Mouse (Mus musculus) limb, embryonic 13.5 days (tissue): ENCODE measurements at regions not wholly inside any gene's neighbourhood (a gene's known extent, or its start where the extent isn't known, plus 50 kb on each side); places are given as distances from the start of the nearest gene placed in this dataset. TPM values are rescaled to one million over a fixed set of nuclear protein-coding genes. Genes with fewer than 3 reads are reported as not detected.
"Not testable (repeated sequence)": the region's sequence is repeated elsewhere in the genome, so short reads cannot be mapped to it uniquely, and the experiment has no call there.

Source experiments
- ATAC-seq: fragments of 200-750 bp; cut with Nextera tagmentation; 2 replicates; pipeline ENCODE4 v1.8.0; 2017; ENCODE audit warnings: low read depth, moderate number of reproducible peaks, moderate TSS enrichment; ENCODE audit not compliant: low FRiP score
- H3K27ac ChIP-seq: fragments of 300-500 bp; sonication (generic); 2 replicates; pipeline ENCODE4 v1.5.1; 2015; ENCODE audit warnings: inconsistent platforms, mild to moderate bottlenecking, moderate library complexity
- H3K27me3 ChIP-seq: fragments of 300-500 bp; sonication (generic); 2 replicates; pipeline ENCODE4 v1.6.1; 2015; ENCODE audit warnings: mild to moderate bottlenecking, inconsistent platforms
- H3K36me3 ChIP-seq: fragments of 300-500 bp; sonication (generic); 2 replicates; pipeline ENCODE4 v1.6.1; 2015; ENCODE audit warnings: inconsistent platforms, mild to moderate bottlenecking, moderate library complexity
- H3K4me1 ChIP-seq: fragments of 300-500 bp; sonication (generic); 2 replicates; pipeline ENCODE4 v1.6.1; 2015; ENCODE audit warnings: inconsistent platforms
- H3K4me2 ChIP-seq: fragments of 300-500 bp; sonication (generic); replicated peaks from 2 replicates; pipeline ENCODE4 v1.6.1; 2015; ENCODE audit warnings: inconsistent platforms, mild to moderate bottlenecking, moderate library complexity
- H3K4me3 ChIP-seq: fragments of 300-500 bp; sonication (generic); 2 replicates; pipeline ENCODE4 v1.5.1; 2015; ENCODE audit warnings: moderate library complexity, mild to moderate bottlenecking, inconsistent platforms
- H3K9ac ChIP-seq: fragments of 300-500 bp; sonication (generic); 2 replicates; pipeline ENCODE4 v1.6.1; 2015; ENCODE audit warnings: mild to moderate bottlenecking, inconsistent platforms
- H3K9me3 ChIP-seq: fragments of 300-500 bp; sonication (generic); 2 replicates; pipeline ENCODE4 v1.6.1; 2016; ENCODE audit warnings: inconsistent platforms
- WGBS: fragments of 180-500 bp; shearing (Covaris S2); methylation state at CpG from one replicate; pipeline ENCODE4 v1.1.7; 2015; 5-methylcytosine and 5-hydroxymethylcytosine counted together
- microRNA-seq: library from miRNA; unstranded; fragments of <30 nt; microRNA quantifications from one replicate; pipeline ENCODE4, GENCODE M21; 2016

GRCm38 (mm10) chr1:165012376-165012775 lies 77.0 kb upstream of the Xcl1 start:
- 72% methylated on average over 3 of the region's 3 CpGs for WGBS
- ATAC-seq, result no peak
- H3K36me3 ChIP-seq, result no peaks in the 10 kb centered on the region

GRCm38 (mm10) chr1:164999515-164999914 lies 64.2 kb upstream of the Xcl1 start:
- H3K4me1 ChIP-seq, result no peaks in the 10 kb centered on the region

More at GRCm38 (mm10) chr1:165012376-165012775, 77.0 kb upstream of the Xcl1 start:
- Histone ChIP-seq H3K27me3 (no peaks in the 10 kb centered on the region), H3K9me3 (no peaks in the 10 kb centered on the region), H3K27ac (no peak overlapping the region), H3K4me3 (no peak overlapping the region), H3K9ac (no peak overlapping the region), H3K4me1 (no peaks in the 10 kb centered on the region), H3K4me2 (no peak overlapping the region)

GRCm38 (mm10) chr1:164998621-164999020 lies 63.3 kb upstream of the Xcl1 start:
- Histone ChIP-seq H3K4me2 (no peak overlapping the region), H3K9ac (no peak overlapping the region), H3K27ac (no peak overlapping the region), H3K4me1 (no peaks in the 10 kb centered on the region), H3K36me3 (no peaks in the 10 kb centered on the region), H3K27me3 (no peaks in the 10 kb centered on the region), H3K9me3 (no peaks in the 10 kb centered on the region), H3K4me3 (no peak overlapping the region)
- WGBS, result 71% methylated on average over 3 of the region's 3 CpGs
- no peak for ATAC-seq

More at GRCm38 (mm10) chr1:164999515-164999914, 64.2 kb upstream of the Xcl1 start:
- Histone ChIP-seq H3K4me2 (no peak overlapping the region), H3K36me3 (no peaks in the 10 kb centered on the region), H3K27me3 (no peaks in the 10 kb centered on the region), H3K4me3 (no peak overlapping the region), H3K9me3 (no peaks in the 10 kb centered on the region), H3K27ac (no peak overlapping the region), H3K9ac (no peak overlapping the region)
- WGBS, result 70% methylated on average over 10 of the region's 10 CpGs
- ATAC-seq, result no peak

GRCm38 (mm10) chr1:164997660-164998059 lies 62.3 kb upstream of the Xcl1 start:
- H3K9me3 ChIP-seq, result no peaks in the 10 kb centered on the region
- H3K36me3 ChIP-seq, result no peaks in the 10 kb centered on the region
- H3K27ac ChIP-seq, result no peak overlapping the region
- H3K4me1 ChIP-seq, result no peaks in the 10 kb centered on the region
- no peak overlapping the region for H3K4me2 ChIP-seq
- no peak overlapping the region for H3K4me3 ChIP-seq
- WGBS, result 78% methylated on average over 5 of the region's 5 CpGs
- H3K27me3 ChIP-seq, result no peaks in the 10 kb centered on the region
- ATAC-seq, result no peak
- H3K9ac ChIP-seq, result no peak overlapping the region

GRCm38 (mm10) chr1:164994247-164994660 lies 58.9 kb upstream of the Xcl1 start:
- no peak overlapping the region for H3K4me2 ChIP-seq
- no peaks in the 10 kb centered on the region for H3K27me3 ChIP-seq
- no peaks in the 10 kb centered on the region for H3K9me3 ChIP-seq
- H3K36me3 ChIP-seq, result no peaks in the 10 kb centered on the region
- no peak overlapping the region for H3K4me3 ChIP-seq
- H3K4me1 ChIP-seq, result no peaks in the 10 kb centered on the region
- no peak overlapping the region for H3K27ac ChIP-seq
- no peak overlapping the region for H3K9ac ChIP-seq
- no peak for ATAC-seq
- 58% methylated on average over 6 of the region's 6 CpGs for whole genome bisulfite sequencing

GRCm38 (mm10) chr1:164993175-164993875 lies 58.0 kb upstream of the Xcl1 start:
- not testable (repeated sequence) for H3K9me3 ChIP-seq, H3K4me2 ChIP-seq, ATAC-seq, H3K4me3 ChIP-seq, H3K27ac ChIP-seq, H3K36me3 ChIP-seq, H3K9ac ChIP-seq, H3K27me3 ChIP-seq, H3K4me1 ChIP-seq

- no peak for ATAC-seq
- WGBS, result 85% methylated on average over 1 of the region's 1 CpGs
- H3K36me3 ChIP-seq, result no peaks in the 10 kb centered on the region
- H3K4me2 ChIP-seq, result no peak overlapping the region
- H3K9ac ChIP-seq, result no peak overlapping the region
- H3K27me3 ChIP-seq, result no peaks in the 10 kb centered on the region
- H3K4me1 ChIP-seq, result no peaks in the 10 kb centered on the region
- no peak overlapping the region for H3K4me3 ChIP-seq
- peaks cover 8% of the 10 kb centered on the region for H3K9me3 ChIP-seq
- H3K27ac ChIP-seq, result no peak overlapping the region
Measured at GRCm38 (mm10) chr1:164988982-164989381, 53.7 kb upstream of the Xcl1 start.

GRCm38 (mm10) chr1:164988191-164988590 lies 52.9 kb upstream of the Xcl1 start:
- no peak for ATAC-seq
- Histone ChIP-seq H3K27ac (no peak overlapping the region), H3K9me3 (peaks cover 15% of the 10 kb centered on the region), H3K9ac (no peak overlapping the region), H3K4me1 (no peaks in the 10 kb centered on the region), H3K4me3 (no peak overlapping the region), H3K27me3 (no peaks in the 10 kb centered on the region), H3K36me3 (no peaks in the 10 kb centered on the region), H3K4me2 (no peak overlapping the region)
- 62% methylated on average over 3 of the region's 3 CpGs for WGBS

- H3K27me3 ChIP-seq, H3K4me2 ChIP-seq, ATAC-seq, H3K9ac ChIP-seq, H3K36me3 ChIP-seq, H3K27ac ChIP-seq, H3K4me1 ChIP-seq, H3K4me3 ChIP-seq: not testable (repeated sequence)
- H3K9me3 ChIP-seq, result peaks cover 15% of the 10 kb centered on the region
- 96% methylated on average over 21 of the region's 21 CpGs for WGBS
Measured at GRCm38 (mm10) chr1:164985521-164985920, 50.2 kb upstream of the Xcl1 start.

Small RNAs in the stretch of these regions (microRNA-seq; reads per million reads assigned to microRNA genes)
- gene Gm26042, result not detected
